Mouse (Mus musculus): ENCODE results near the gene Ang2. TPM values are rescaled to one million over a fixed set of nuclear protein-coding genes. Genes with fewer than 3 reads are reported as not detected.
"Not testable (repeated sequence)": the region's sequence is repeated elsewhere in the genome, so short reads cannot be mapped to it uniquely, and the experiment has no call there.

The Ang2 gene
- polyA plus RNA-seq, 1 experiment from 2014 or later, result not detected

GRCm38 (mm10) chr14:51165435-51165834 is 33.5 kb downstream of the Ang2 start:
- WGBS (ENCODE audit: missing documents), result 100% methylated on average over 1 of the region's 1 CpGs
- Histone ChIP-seq H3K27ac (peak overlapping the region; percentile 62), H3K79me2 (ENCODE audit: inconsistent target) (no peaks in the 10 kb centered on the region), H3K4me3 (ENCODE audit: inconsistent target) (no peak overlapping the region), H3K36me3 (ENCODE audit: inconsistent target) (no peaks in the 10 kb centered on the region)

GRCm38 (mm10) chr14:51163323-51163722 is 35.6 kb downstream of the Ang2 start:
- H3K36me3 ChIP-seq (ENCODE audit: inconsistent target); H3K79me2 ChIP-seq (ENCODE audit: inconsistent target); H3K4me3 ChIP-seq (ENCODE audit: inconsistent target): not testable (repeated sequence)
- WGBS (ENCODE audit: missing documents), result 53% methylated on average over 6 of the region's 6 CpGs
- H3K27ac ChIP-seq, result peak overlapping the region; percentile 62

DNA sequence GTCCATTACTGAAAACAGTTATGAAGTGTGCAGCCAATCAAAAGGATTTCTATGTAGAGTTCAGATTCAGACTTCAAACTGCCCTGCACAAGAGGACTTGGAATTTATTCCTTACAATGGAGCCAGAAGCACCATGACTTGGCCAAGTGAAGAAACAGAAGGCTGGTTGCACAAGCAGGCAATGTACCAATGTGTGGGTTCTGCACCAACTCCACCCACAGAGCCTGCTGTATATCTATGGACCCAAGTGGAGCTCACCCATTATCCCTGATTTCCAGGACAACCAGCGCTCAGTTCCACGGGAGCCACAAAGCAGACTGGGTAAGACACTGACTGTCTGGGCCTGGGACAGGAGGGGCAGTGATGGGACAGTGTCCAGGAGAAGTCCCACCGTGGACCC is 37.0 kb downstream of the Ang2 start, which contains the start of gene Rnase2b:
TSS of gene Rnase2b (plus strand) at position 285 of the 400 bp plus-strand sequence.
- not testable (repeated sequence) for H3K36me3 ChIP-seq (ENCODE audit: inconsistent target); H3K79me2 ChIP-seq (ENCODE audit: inconsistent target); H3K4me3 ChIP-seq (ENCODE audit: inconsistent target)
- H3K27ac ChIP-seq, result peak within 1 kb of the TSS; percentile 62
- WGBS (ENCODE audit: missing documents), result 91% methylated on average over 3 of the region's 3 CpGs

GRCm38 (mm10) chr14:51157072-51157471 is 41.9 kb downstream of the Ang2 start:
- Histone ChIP-seq H3K4me3 (ENCODE audit: inconsistent target) (no peak overlapping the region), H3K27ac (0 out of 2 replicates have a peak overlapping the region, but pooled peaks have one; percentile 4), H3K36me3 (ENCODE audit: inconsistent target) (no peaks in the 10 kb centered on the region), H3K79me2 (ENCODE audit: inconsistent target) (no peaks in the 10 kb centered on the region)
- 75% methylated on average over 1 of the region's 1 CpGs for WGBS (ENCODE audit: missing documents)

DNA sequence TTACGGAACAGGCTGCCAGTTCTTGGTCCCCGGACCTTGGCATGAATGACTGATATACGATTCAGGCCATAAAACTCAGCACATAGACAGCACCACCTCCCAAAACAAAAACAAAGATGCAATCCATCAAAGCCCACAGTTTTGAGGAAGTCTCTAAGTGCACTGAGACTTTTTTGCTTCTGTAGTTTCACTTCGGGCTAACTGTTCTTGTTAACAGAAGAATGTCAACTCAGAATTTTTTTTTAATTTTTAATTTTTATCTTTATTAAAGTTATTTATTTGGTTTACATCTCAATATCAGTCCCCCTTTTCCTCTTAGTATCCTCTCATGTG is 42.2 kb downstream of the Ang2 start:
- Histone ChIP-seq H3K27ac (0 out of 2 replicates have a peak overlapping the region, but pooled peaks have one; percentile 4), H3K36me3 (ENCODE audit: inconsistent target) (no peaks in the 10 kb centered on the region), H3K4me3 (ENCODE audit: inconsistent target) (no peak overlapping the region), H3K79me2 (ENCODE audit: inconsistent target) (no peaks in the 10 kb centered on the region)
- 17% methylated on average over 4 of the region's 4 CpGs for WGBS (ENCODE audit: missing documents)

DNA sequence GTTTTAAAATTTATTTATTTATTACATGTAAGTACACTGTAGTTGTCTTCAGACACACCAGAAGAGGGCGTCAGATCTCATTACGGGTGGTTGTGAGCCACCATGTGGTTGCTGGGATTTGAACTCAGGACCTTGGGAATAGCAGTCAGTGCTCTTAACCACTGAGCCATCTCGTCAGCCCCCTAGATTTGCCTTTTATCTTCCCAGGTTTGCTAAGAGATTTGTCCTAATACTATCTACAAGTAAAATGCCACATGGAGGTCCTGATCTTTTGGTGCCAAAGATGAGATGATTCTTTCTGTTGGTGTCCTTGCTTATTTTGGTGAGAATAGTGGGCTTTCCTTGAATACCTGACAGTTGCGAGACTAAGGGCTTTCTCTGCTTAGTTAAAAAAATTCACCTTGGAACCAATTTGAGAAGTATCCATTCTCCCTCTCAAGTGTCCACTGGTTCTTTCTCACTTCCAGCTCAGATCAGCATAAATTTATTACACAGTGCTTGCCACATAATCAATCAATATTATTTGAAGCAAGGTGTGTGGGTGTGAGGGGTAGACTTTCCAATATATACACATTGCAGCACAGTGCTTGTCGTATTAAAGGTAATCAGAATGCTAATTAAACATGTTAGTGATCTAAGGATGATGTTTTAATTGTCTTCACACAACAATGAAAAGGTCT is 42.8 kb downstream of the Ang2 start:
- H3K27ac ChIP-seq, result no peak overlapping the region
- no peaks in the 10 kb centered on the region for H3K79me2 ChIP-seq (ENCODE audit: inconsistent target)
- H3K36me3 ChIP-seq (ENCODE audit: inconsistent target), result no peaks in the 10 kb centered on the region
- no peak overlapping the region for H3K4me3 ChIP-seq (ENCODE audit: inconsistent target)
- 93% methylated on average over 5 of the region's 5 CpGs for WGBS (ENCODE audit: missing documents)

- 84% methylated on average over 5 of the region's 5 CpGs for WGBS (ENCODE audit: missing documents)
- no peak overlapping the region for H3K27ac ChIP-seq
- no peaks in the 10 kb centered on the region for H3K36me3 ChIP-seq (ENCODE audit: inconsistent target)
- no peaks in the 10 kb centered on the region for H3K79me2 ChIP-seq (ENCODE audit: inconsistent target)
- H3K4me3 ChIP-seq (ENCODE audit: inconsistent target), result no peak overlapping the region
Measured at GRCm38 (mm10) chr14:51152249-51152870, 46.6 kb downstream of the Ang2 start.

DNA sequence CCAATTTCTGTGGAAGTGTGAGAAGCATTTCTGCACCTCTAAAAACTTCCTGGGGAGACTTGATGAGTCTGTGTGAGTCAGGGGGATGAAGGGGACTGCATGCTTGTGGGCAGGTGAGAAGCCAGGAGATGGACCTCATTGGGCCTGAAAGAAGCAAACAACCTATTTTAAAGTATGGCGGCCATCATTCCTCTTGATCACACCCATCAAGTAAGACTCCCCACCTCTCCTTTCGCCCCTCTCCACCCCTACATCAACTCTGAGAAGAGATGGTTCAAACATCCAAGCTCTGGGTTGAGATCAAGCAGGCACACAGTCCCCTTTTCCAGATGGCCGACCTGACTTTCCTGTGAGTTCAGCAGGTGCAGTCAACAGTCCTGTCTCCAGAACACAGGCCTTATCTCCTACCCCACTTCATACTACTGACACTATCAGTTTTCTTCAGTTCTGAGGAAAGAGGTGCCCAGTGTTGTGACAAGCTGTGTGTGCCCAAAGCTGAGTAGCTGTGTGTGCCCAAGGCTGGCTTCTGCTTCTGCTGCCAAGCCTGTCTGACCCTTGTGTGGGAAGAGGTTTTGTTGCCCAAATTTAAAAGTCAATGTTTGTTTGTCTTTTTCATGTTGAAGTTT is 48.6 kb downstream of the Ang2 start:
- no peaks in the 10 kb centered on the region for H3K36me3 ChIP-seq (ENCODE audit: inconsistent target)
- H3K27ac ChIP-seq, result no peak overlapping the region
- H3K4me3 ChIP-seq (ENCODE audit: inconsistent target), result no peak overlapping the region
- WGBS (ENCODE audit: missing documents), result 86% methylated on average over 3 of the region's 3 CpGs
- no peaks in the 10 kb centered on the region for H3K79me2 ChIP-seq (ENCODE audit: inconsistent target)

DNA sequence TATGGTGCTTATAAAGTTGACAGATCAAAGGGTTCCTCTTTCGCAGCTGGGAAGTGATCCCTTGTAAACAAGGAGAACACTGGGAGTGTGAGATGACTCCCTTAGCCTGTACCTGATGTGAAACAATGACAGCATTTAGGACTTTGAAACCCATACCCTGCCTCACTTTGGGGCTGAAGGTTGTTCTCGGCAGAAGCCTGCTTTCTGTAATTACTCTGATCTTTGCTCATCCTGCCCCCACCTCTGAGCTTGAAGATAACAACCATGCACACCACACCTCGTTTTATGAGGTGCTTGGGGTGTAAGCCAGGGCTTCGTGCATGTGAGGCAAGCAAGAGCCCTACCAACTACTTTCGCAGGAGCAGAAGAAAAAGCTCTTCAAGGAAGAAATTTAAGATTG is 49.8 kb downstream of the Ang2 start:
- H3K36me3 ChIP-seq (ENCODE audit: inconsistent target), result no peaks in the 10 kb centered on the region
- H3K79me2 ChIP-seq (ENCODE audit: inconsistent target), result no peaks in the 10 kb centered on the region
- 93% methylated on average over 5 of the region's 5 CpGs for WGBS (ENCODE audit: missing documents)
- H3K4me3 ChIP-seq (ENCODE audit: inconsistent target), result no peak overlapping the region
- H3K27ac ChIP-seq, result no peak overlapping the region

DNA sequence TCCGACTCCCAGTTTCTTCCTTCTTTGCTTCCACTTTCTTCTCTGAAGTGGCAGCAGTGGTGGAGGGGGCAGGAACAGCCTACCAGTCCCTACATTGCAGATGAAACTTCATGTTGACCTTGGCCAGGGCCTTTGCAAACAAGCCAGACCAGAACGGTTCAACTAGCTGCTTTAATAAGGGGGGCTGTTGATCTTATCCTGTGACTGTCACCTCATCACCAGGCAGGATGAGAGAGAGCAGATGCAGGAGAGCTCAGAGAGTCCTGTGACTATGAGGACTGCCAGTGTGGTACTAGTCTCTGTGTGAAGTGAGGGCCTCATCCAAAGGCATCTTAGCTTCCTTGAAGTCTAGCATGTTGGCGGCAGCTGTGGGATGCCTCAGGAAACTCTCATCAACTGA is 50.9 kb downstream of the Ang2 start:
- 91% methylated on average over 3 of the region's 3 CpGs for WGBS (ENCODE audit: missing documents)
- Histone ChIP-seq H3K4me3 (ENCODE audit: inconsistent target) (no peak overlapping the region), H3K79me2 (ENCODE audit: inconsistent target) (no peaks in the 10 kb centered on the region), H3K36me3 (ENCODE audit: inconsistent target) (no peaks in the 10 kb centered on the region), H3K27ac (no peak overlapping the region)

DNA sequence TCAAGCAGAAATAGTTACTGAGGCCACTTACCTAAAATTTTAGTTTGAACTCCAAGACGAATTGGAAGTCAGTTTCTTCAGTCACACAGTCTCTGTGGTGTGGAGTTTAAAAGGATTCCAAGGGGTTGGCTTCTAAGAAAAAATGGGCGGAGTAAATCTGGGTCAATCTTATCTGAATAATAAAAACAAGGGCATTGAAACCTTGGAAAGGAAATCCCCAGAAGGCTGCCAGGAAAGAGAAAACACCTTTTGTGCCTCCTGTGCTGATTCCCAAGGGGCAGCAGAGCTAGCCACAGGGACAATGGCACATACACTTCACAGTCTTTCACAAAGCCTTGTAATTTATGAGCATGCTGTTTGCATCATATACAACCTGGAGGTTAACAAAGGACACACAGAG is 52.3 kb downstream of the Ang2 start, which contains the start of gene Rnase1:
TSS of gene Rnase1 (minus strand) at position 101 of the 400 bp plus-strand sequence.
- H3K27ac ChIP-seq, result no peak within 1 kb of the TSS
- H3K4me3 ChIP-seq (ENCODE audit: inconsistent target), result no peak within 1 kb of the TSS
- H3K79me2 ChIP-seq (ENCODE audit: inconsistent target), result no peaks in the 10 kb centered on the region
- WGBS (ENCODE audit: missing documents), result 89% methylated on average over 2 of the region's 2 CpGs
- no peaks in the 10 kb centered on the region for H3K36me3 ChIP-seq (ENCODE audit: inconsistent target)

- Histone ChIP-seq H3K36me3 (ENCODE audit: inconsistent target) (no peaks in the 10 kb centered on the region), H3K27ac (no peak overlapping the region), H3K4me3 (ENCODE audit: inconsistent target) (no peak overlapping the region), H3K79me2 (ENCODE audit: inconsistent target) (no peaks in the 10 kb centered on the region)
- WGBS (ENCODE audit: missing documents), result 87% methylated on average over 6 of the region's 6 CpGs
Measured at GRCm38 (mm10) chr14:51145521-51145920, 53.4 kb downstream of the Ang2 start.
